Mouse (Mus musculus): ENCODE results near the gene Med26.
A peak's percentile ranks its signal among the peaks of the same experiment; 100 is the strongest.

DNA sequence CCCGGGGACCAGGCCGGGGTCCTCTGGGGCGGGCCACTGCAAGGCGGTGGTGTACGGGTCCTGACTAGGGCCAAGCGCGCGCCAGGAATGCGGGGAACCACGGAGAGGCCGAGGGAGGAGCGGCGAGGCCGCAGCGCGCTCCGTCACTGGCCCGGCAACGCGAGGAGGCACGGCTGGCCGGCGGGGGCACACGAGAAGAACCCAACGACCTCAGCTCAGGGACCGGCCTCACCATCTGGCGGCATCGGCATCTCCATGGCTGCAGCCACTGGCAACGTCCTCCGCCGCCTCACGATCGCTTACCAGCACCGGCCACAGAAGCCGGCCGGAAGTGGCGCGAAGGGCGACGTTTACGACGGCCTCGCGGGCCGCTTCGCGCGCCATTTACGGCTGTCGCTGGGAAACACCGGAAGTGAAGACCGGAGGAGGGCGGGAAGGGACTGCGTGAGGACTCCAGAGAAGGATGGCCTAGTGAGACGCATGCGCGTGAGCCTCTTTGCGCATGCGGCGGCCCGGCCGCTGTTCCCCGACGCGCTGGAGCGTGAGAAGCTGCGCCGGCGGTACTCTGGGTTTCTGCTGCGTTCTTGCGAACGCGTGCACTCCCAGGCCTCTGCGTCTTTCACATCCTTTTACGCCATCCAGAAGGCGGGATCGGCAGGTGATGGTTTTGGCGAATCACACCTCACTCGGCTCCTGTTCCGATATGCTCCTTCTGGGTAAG, 73.1 kb downstream of the Med26 start, which contains the start of gene Cherp:
- no peak for TF ChIP-seq USF1 (IDR thresholded peaks at IDR 0.05; ENCODE audit: low read depth, low read length)
- TF ChIP-seq CTCF (IDR thresholded peaks at IDR 0.05 in 2 of 3, conservative IDR thresholded peaks at IDR 0.05 in 1 of 3; ENCODE audit: control insufficient read depth in 1 of 3, insufficient read depth in 1 of 3, low read depth in 2 of 3, low read length in 3 of 3, poor library complexity in 1 of 3, severe bottlenecking in 1 of 3): no peak
- TF ChIP-seq POLR2A (IDR thresholded peaks at IDR 0.05; ENCODE audit: control insufficient read depth in 1 of 2, insufficient read depth in 1 of 2, low read depth in 1 of 2, low read length in 2 of 2, poor library complexity in 1 of 2): peak; percentile 55 to 98
- TF ChIP-seq BHLHE40 (IDR thresholded peaks at IDR 0.05; ENCODE audit: borderline replicate concordance, low read depth, low read length): no peak
- peak; percentile 63; the same call in 1 of the 2 replicates for TF ChIP-seq MAZ (IDR thresholded peaks at IDR 0.05; ENCODE audit: low read depth, low read length)
- peak; percentile 95 for TF ChIP-seq HCFC1 (IDR thresholded peaks at IDR 0.05; ENCODE audit: low read depth, low read length)
- peak; percentile 83 for TF ChIP-seq MXI1 (IDR thresholded peaks at IDR 0.05; ENCODE audit: low read depth, low read length)
- peak; percentile 89 for TF ChIP-seq SIN3A (IDR thresholded peaks at IDR 0.05; ENCODE audit: low read length)
- TF ChIP-seq USF2 (IDR thresholded peaks at IDR 0.05; ENCODE audit: borderline replicate concordance in 1 of 2, insufficient read depth in 1 of 2, low read depth in 1 of 2, low read length in 2 of 2): no peak
- TF ChIP-seq CHD1 (IDR thresholded peaks at IDR 0.05; ENCODE audit: low read depth, low read length): no peak
